Mouse (Mus musculus): Measurements from ENCODE around the gene Rtl6. TPM values are rescaled to one million over a fixed set of nuclear protein-coding genes. Genes with fewer than 3 reads are reported as not detected.
A peak's percentile ranks its signal among the peaks of the same experiment; 100 is the strongest.

Rtl6 gene
- 10 to 100 TPM; 53.3 to 56.8 TPM for total RNA-seq (2021)
- long read RNA-seq, full-length matches to known transcripts = 151 of 151 reads
- long read RNA-seq, partial matches to known transcripts = 0 of 151 reads
- long read RNA-seq, other reads (novel, unspliced or antisense) = 0 of 151 reads

- peak; percentile 85 to 93 for DNase-seq (ENCODE audit: low spot score in 2 of 2)
Measured at GRCm38 (mm10) chr15:84557189-84557921, at the start of gene Rtl6. Gene Rtl6 (minus strand): TSS chr15:84557823.

GRCm38 (mm10) chr15:84603267-84603963 is 45.8 kb upstream of the Rtl6 start:
- no peak for DNase-seq (ENCODE audit: low spot score in 2 of 2)

GRCm38 (mm10) chr15:84600977-84601595 is 43.5 kb upstream of the Rtl6 start:
- no peak for DNase-seq (ENCODE audit: low spot score in 2 of 2)

DNA sequence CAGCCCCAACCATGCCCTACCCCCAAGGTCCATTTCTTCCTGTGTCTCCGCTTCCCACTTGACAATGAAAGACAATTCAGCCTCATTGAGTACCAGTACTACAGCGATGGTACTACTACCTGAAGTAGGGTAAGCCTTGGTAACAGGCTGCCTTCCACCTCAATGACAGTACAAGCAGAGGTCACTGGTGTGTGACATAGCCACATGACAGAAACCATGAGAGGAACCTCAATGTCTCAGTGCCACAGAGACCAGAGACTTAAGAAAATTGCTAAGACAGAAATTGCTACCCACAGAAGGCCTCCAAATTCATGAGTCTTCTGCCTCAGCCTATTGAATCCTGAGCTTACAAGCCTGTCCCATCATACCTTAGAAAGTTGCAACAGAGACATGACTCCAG is 41.3 kb upstream of the Rtl6 start:
- no peak for DNase-seq (ENCODE audit: low spot score in 2 of 2)

GRCm38 (mm10) chr15:84597816-84598215 is 40.2 kb upstream of the Rtl6 start:
- no peak for DNase-seq (ENCODE audit: low spot score in 2 of 2)

GRCm38 (mm10) chr15:84597021-84597420 is 39.4 kb upstream of the Rtl6 start:
- no peak for DNase-seq (ENCODE audit: low spot score in 2 of 2)

GRCm38 (mm10) chr15:84595241-84595945 is 37.8 kb upstream of the Rtl6 start:
- DNase-seq (ENCODE audit: low spot score in 2 of 2) = no peak

GRCm38 (mm10) chr15:84593514-84593913 is 35.9 kb upstream of the Rtl6 start:
- no peak for DNase-seq (ENCODE audit: low spot score in 2 of 2)

GRCm38 (mm10) chr15:84592240-84592639 is 34.6 kb upstream of the Rtl6 start:
- DNase-seq (ENCODE audit: low spot score in 2 of 2) = no peak

GRCm38 (mm10) chr15:84591573-84592139 is 34.0 kb upstream of the Rtl6 start:
- DNase-seq (ENCODE audit: low spot score in 2 of 2) = no peak

GRCm38 (mm10) chr15:84588371-84588821 is 30.8 kb upstream of the Rtl6 start:
- DNase-seq (ENCODE audit: low spot score in 2 of 2) = no peak

DNA sequence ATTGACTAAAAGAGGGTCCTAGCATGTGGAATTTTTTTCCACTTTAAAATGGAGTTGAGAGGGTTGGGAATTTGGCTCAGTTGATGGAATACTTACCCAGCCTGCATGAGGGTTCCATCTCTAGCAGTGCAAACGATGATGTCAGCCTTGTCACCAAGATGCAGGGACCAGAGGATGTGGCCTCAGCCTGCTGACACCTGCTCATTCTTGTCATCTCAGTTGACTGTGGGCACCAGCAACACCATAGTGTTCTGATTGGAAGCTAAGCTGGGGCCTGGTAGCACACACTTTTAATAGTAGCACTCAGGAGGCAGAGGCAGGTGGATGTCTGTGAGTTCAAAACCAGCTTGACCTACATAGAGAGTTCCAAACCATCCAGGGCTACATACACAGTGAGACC is 21.0 kb upstream of the Rtl6 start:
- no peak for DNase-seq (ENCODE audit: low spot score in 2 of 2)

- no peak for DNase-seq (ENCODE audit: low spot score in 2 of 2)
Measured at GRCm38 (mm10) chr15:84577019-84577418, 19.4 kb upstream of the Rtl6 start.

- DNase-seq (ENCODE audit: low spot score in 2 of 2) = no peak
Measured at GRCm38 (mm10) chr15:84566568-84567110, 9.0 kb upstream of the Rtl6 start.

GRCm38 (mm10) chr15:84561501-84561900 is 3.9 kb upstream of the Rtl6 start:
- no peak for DNase-seq (ENCODE audit: low spot score in 2 of 2)

- no peak for DNase-seq (ENCODE audit: low spot score in 2 of 2)
Measured at GRCm38 (mm10) chr15:84556674-84557073, 949 bp downstream of the Rtl6 start.

GRCm38 (mm10) chr15:84551065-84551464 is 6.6 kb downstream of the Rtl6 start:
- DNase-seq (ENCODE audit: low spot score in 2 of 2) = no peak

DNA sequence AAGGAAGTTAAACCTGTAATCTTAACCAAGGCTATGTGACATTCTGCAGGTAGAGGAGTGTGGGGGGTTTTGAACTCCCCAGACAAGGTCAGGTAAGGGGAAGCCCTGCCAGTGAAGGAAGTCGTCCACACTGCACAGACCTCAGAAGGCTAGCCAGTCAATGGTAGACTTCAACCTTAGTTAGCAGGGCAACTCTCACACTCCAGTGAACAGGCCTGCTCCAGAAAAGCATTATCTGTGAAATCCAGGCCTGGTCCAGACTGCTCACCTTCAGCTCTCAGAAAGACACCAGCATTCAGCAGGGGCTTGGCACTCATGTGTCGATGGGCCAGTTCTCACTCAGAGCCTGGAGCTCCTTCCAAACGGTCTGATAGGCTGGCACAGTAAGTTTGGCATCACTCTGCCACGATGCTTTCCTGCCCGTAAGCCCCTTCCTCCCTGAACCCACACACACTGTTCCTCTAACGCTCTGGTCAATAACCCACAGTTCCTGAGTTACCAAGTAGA is 8.3 kb downstream of the Rtl6 start:
- no peak for DNase-seq (ENCODE audit: low spot score in 2 of 2)

DNA sequence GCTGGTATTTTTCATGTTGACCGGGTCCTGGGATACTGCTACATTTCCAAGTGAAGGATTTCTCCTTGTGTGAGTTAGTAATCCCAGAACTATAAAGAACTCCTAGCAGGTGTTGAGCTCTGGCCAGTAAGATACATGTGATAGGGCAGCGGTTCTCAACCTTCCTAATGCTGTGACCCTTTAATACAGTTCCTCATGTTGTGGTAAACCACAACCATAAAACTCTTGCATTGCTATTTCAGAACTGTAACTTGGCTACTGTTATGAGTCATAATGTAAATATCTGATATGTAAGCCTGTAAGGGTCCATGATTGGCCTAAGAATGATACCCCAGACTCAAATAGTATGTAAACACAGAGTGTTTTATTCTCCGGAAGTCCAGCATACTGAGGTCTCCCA is 11.6 kb downstream of the Rtl6 start:
- DNase-seq (ENCODE audit: low spot score in 2 of 2) = no peak

GRCm38 (mm10) chr15:84541175-84541574 is 16.4 kb downstream of the Rtl6 start:
- DNase-seq (ENCODE audit: low spot score in 2 of 2) = no peak
